Mouse (Mus musculus): ENCODE data around the gene Ubd.
"Not testable (repeated sequence)": the region's sequence is repeated elsewhere in the genome, so short reads cannot be mapped to it uniquely, and the experiment has no call there.

Ubd gene

GRCm38 (mm10) chr17:37193656-37194055 lies at the start of gene Ubd:
Gene Ubd (plus strand): TSS chr17:37193892.
- no peak for DNase-seq (ENCODE audit: low read depth, low spot score)

- DNase-seq (ENCODE audit: low read depth, low spot score): no peak
These were observed 32.3 kb upstream of the Ubd start, which contains the start of gene Olfr93 for GRCm38 (mm10) chr17:37161394-37161793. Gene Olfr93 (minus strand): TSS chr17:37161494.

- DNase-seq (ENCODE audit: low read depth, low spot score): no peak
These were observed 8.2 kb upstream of the Ubd start for GRCm38 (mm10) chr17:37185474-37185873.

- no peak for DNase-seq (ENCODE audit: low read depth, low spot score)
These were observed 3.0 kb upstream of the Ubd start for GRCm38 (mm10) chr17:37190711-37191110.

- no peak for DNase-seq (ENCODE audit: low read depth, low spot score)
These were observed 660 bp upstream of the Ubd start for GRCm38 (mm10) chr17:37193032-37193431.

- no peak for DNase-seq (ENCODE audit: low read depth, low spot score)
These were observed 1.1 kb downstream of the Ubd start for GRCm38 (mm10) chr17:37194782-37195181.

GRCm38 (mm10) chr17:37196845-37197724 lies 3.4 kb downstream of the Ubd start:
- DNase-seq (ENCODE audit: low read depth, low spot score): peak; percentile 32

GRCm38 (mm10) chr17:37200894-37201293 lies 7.2 kb downstream of the Ubd start, which contains the start of gene Olfr94:
Gene Olfr94 (minus strand): TSS chr17:37200994.
- no peak for DNase-seq (ENCODE audit: low read depth, low spot score)

- DNase-seq (ENCODE audit: low read depth, low spot score): peak; percentile 72
These were observed 9.7 kb downstream of the Ubd start for GRCm38 (mm10) chr17:37203206-37203916.

GRCm38 (mm10) chr17:37203917-37204236 lies 10.2 kb downstream of the Ubd start:
- no peak for DNase-seq (ENCODE audit: low read depth, low spot score)

- no peak for DNase-seq (ENCODE audit: low read depth, low spot score)
These were observed 17.4 kb downstream of the Ubd start for GRCm38 (mm10) chr17:37210884-37211768.

GRCm38 (mm10) chr17:37213018-37213417 lies 19.3 kb downstream of the Ubd start, which contains the start of gene Olfr95:
Gene Olfr95 (minus strand): TSS chr17:37213118.
- DNase-seq (ENCODE audit: low read depth, low spot score): no peak

- DNase-seq (ENCODE audit: low read depth, low spot score): no peak
These were observed 24.8 kb downstream of the Ubd start for GRCm38 (mm10) chr17:37218486-37218885.

- DNase-seq (ENCODE audit: low read depth, low spot score): no peak
These were observed 26.2 kb downstream of the Ubd start, which contains the start of gene Olfr96 for GRCm38 (mm10) chr17:37219846-37220245. Gene Olfr96 (plus strand): TSS chr17:37220146.

GRCm38 (mm10) chr17:37221879-37222278 lies 28.2 kb downstream of the Ubd start:
- no peak for DNase-seq (ENCODE audit: low read depth, low spot score)

GRCm38 (mm10) chr17:37237230-37237629 lies 43.5 kb downstream of the Ubd start, which contains the start of gene Olfr97:
Gene Olfr97 (minus strand): TSS chr17:37237330.
- DNase-seq (ENCODE audit: low read depth, low spot score): not testable (repeated sequence)

GRCm38 (mm10) chr17:37242198-37242597 lies 48.5 kb downstream of the Ubd start:
- no peak for DNase-seq (ENCODE audit: low read depth, low spot score)

Measured in embryo, embryonic 11.5 days (tissue).